Mouse (Mus musculus): Measurements from ENCODE around the gene Nbea.
A peak's percentile ranks its signal among the peaks of the same experiment; 100 is the strongest.

The Nbea gene

DNA sequence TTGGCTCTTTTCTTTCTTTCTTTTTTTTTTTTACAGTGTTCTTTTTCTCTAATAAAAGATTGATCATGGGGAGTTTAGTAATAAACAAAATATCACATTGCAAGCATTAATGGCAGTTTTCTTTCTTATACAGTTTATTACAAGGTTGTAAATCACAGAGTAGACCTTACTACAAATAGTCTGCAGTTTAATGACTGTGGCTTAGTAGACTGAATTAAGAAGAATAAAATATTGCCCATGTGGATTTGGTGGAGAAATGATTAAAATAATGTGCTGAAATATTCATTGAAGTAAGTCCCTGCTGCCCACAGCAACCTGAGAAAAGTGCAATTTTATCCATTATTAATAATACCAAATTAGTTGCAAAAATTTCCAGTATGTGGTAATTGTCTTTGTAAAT, 363.9 kb downstream of the Nbea start:
- DNase-seq, result no peak

DNA sequence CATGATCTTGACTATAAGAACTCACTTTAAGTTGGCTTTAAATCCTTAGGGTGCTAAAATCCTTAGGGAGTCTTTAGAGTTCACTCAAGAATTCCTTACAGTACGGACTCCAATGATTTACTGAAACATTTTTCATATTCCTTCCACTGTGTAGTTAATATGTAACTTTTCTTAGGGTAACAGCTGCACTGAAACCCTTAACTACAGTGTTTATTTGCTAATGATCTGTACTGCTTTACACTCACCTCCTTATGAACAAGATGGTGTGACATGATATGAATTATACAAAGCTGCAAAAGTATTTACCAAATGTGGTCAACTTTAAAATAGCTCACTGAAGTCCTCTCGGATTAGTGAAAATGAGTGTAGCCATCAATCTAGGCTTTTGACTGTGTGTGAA, 365.4 kb downstream of the Nbea start:
- no peak for DNase-seq

GRCm38 (mm10) chr3:55816638-55817375, 366.7 kb downstream of the Nbea start:
- peak; percentile 3 for DNase-seq

GRCm38 (mm10) chr3:55816096-55816495, 367.4 kb downstream of the Nbea start:
- DNase-seq, result no peak

- no peak for DNase-seq
Measured at GRCm38 (mm10) chr3:55814993-55815625, 368.4 kb downstream of the Nbea start.

DNA sequence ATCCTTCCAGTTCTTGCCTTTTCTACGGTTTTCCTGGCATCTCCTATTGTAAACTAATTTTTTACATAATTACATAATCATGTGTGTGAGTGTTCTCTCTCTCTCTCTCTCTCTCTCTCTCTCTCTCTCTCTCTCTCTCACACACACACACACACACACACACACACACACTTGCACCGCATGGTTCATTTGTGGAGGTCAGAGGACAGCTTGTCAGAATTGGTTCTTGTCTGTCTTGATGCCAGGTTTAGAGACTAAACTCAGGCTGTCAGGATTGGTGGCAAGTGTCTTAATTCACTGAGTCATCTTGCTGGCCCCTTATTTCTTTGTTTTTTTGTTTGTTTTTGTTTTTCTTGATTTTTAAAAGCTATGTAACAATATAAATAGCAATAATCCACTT, 388.7 kb downstream of the Nbea start:
- DNase-seq, result no peak

DNA sequence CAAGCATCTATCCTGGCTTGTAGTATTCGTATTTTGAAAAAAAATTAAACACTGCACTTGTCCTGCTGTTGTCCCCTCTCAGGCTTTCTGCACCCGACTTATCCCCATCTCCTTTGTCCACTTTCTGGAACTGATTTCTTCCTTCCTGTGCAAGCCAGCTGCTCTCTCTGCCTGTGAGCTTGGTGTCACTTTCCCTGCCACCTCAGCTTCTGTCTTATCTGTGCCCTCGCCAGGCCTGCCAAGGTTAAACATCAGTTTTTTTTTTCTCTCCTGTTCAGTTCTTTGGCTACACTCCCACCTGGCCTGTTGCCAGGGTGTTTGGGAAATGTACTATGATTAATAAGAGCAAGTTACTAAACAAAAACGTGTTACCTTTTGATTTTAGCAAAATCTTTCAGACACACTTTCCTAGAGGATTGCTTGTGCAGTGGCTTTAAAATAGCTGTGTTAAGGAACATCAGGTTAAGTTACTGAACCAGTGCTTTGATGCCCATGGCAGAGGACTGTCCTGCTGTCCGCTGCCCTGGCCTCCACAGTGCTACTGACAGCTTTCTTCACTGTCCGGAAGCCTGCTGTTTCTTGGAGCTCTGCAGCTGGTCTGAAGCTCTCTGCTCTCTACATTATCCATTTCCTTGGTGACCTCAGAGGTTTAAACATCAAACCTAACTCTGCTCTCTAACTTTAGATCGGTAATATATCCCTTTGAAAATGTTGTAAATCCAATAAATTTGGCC, 389.5 kb downstream of the Nbea start:
- DNase-seq, result no peak

- DNase-seq, result no peak
Measured at GRCm38 (mm10) chr3:55792251-55792650, 391.2 kb downstream of the Nbea start.

- no peak for DNase-seq
Measured at GRCm38 (mm10) chr3:55790609-55791008, 392.9 kb downstream of the Nbea start.

DNA sequence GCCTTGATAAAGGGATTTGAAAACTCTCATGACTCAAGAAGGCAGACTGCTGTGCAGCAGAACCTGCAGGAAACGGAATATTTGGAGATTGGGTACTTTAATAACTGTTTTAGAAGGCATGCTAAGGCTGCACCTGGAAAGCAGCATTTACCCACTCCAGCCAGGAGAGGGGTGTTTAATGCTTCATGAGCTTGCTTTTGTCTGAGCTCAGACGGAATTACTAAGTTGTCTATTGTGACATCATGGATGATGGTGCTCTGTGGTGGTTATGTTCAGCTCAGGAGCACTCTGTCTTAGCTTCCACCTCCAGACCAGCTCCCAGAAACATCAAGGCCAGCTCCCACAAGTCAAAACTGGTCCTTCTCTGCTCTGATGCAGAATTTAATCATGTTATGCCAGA, 393.6 kb downstream of the Nbea start:
- DNase-seq, result no peak

GRCm38 (mm10) chr3:55788621-55789201, 394.8 kb downstream of the Nbea start:
- DNase-seq, result no peak

DNA sequence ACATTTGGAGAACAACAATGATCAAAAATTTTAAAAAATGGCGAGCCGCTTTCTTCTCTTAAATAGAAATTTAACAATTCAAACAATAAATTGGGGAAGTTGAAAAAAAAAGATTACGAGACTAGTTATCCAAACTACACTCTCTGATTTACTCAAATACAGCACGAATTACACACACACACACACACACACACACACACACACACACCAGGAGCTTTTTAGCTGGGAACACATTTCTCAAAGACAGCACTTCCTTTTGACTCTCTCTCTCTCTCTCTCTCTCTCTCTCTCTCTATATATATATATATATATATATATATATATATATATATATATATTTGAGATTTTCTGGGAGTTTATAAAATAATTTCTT, 395.3 kb downstream of the Nbea start:
- DNase-seq, result no peak

DNA sequence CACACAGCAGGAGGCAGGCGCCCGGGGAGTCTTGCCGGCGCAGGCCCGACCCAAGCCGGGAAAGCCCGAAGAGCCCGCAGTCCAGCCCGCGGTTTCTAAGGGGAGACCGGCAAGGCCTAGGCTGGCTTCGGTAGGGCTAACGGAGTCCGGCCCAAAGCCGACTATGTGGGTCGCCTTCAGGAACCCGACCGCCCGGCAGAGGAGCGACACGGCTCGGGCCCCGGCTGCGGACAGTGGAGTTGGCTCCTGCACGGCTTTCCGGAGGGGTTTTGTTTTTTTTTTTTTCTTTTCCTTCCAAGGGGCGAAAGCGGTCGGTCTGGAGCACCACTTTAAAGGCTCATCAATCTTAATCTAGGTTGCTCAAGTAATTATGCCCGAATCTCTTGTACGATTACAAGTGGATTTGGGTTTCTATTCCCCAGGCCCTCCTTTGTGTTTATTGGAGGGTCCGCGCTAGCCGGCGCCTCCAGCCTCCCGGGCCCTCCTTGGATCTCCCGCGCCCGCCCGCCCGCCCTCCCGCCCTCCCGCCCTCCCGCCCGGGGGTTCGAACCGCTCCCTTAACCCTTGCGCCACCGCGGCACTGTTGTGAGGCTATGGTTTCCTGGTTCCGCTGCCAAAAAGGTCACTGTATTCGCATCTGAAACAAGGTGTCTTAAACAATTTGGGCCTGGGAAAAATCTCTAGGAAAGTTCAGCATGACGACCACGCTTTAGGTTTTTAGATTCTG, 395.9 kb downstream of the Nbea start:
- DNase-seq, result no peak

- no peak for DNase-seq
Measured at GRCm38 (mm10) chr3:55786835-55787486, 396.5 kb downstream of the Nbea start.

DNA sequence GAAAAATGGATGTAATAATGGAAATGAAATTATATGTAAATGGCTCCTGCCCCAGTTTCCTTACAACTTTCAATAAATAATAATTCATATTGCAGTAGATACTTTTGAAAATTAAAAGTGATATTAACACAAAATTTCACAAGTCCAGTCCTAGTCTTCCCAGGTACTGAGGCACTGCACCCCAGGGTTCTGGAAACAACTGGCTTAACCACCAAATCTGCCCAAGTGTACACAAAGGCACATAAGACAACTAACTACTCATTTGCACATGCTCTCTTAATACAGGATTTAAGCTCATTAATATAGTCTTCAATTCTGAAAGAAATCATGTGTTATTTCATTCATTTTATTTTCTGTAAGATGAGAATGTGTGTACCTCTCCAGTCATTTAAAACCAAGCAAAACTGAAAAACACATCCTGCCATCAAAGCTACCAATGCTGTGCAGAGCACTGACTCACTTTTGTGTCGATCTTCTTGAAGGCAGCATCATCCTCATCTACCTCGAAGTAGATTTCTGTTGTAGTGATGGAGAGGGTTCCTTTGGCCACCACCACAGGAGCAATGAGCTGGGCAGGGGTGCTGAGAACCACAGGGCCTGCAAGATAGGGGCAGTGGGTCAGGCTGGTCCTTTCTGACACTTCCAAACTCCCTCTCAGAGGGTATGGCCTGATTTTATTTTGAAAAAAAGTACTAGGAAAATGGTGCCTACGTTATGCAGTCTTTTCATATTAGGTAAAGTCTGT, 397.3 kb downstream of the Nbea start:
- no peak for DNase-seq

DNA sequence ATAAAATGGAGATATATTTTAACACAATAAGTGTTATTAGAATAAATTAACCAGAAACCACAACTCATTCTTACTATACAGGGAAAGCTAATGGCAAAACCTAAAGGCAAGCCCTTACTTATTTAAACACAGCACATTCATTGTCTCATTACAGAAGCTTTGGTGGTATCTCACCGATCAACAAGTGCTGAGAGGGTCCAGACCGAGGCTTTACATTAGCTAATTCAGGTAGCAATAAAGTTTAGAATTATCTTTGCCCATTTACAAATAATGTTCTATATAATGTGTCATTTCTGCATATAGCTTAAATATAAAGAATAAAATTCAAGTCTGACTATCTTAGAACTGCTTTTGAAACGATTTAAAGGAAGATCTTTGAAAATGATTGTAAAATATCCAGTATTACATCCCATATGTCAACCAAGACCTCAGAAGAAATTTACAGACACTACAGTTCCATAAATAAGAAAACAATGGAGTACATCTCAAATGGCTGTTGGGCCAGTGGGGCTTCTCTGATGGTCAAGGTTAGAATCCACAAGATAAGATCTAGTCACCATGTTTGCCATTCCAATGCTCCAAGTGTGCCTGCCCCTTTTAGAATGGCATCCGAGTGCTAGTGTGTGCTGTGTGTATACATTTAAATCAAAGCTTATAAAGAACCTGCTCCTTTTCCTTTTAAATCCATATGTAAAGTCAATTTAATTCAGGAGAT, 398.1 kb downstream of the Nbea start:
- DNase-seq, result no peak

DNA sequence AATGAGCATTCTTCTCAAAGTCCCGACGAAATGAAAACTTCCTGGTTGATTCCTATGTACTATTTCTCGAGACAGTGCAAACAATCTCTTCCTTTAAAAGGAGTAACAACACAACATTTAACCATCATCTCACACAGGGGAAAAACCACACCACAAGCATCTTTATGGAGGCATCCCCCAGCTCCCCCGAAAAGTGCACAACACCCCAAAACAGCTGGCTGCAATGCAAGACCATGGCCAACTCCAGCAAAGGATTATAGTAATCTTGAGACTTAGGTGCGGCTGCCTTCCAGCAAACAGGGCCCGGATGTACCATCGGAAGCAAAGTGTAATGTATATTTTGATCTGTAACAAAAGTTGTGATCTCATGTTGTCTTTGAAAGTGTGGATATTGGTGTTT, 399.4 kb downstream of the Nbea start:
- no peak for DNase-seq

DNA sequence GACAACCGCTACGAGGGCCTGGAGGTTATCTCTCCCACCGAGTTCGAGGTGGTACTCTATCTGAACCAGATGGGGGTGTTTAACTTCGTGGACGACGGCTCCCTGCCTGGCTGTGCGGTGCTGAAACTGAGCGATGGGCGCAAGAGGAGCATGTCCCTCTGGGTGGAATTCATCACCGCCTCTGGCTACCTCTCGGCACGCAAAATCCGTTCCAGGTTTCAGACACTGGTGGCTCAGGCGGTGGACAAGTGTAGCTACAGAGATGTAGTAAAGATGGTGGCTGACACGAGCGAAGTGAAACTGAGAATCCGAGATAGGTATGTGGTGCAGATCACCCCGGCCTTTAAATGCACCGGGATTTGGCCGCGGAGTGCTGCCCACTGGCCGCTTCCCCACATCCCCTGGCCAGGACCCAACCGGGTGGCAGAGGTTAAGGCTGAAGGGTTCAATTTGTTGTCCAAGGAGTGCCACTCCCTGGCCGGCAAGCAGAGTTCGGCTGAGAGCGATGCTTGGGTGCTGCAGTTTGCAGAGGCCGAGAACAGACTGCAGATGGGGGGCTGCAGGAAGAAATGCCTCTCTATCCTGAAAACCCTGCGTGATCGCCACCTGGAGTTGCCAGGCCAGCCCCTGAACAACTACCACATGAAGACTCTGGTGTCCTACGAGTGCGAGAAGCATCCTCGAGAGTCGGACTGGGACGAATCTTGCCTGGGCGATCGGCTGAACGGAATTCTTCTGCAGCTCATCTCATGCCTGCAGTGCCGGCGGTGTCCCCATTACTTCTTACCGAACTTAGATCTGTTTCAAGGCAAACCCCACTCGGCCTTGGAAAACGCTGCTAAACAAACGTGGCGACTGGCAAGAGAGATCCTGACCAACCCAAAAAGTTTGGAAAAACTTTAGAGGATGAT, 400.1 kb downstream of the Nbea start:
- DNase-seq, result no peak

- DNase-seq, result no peak
Measured at GRCm38 (mm10) chr3:55782771-55783170, 400.7 kb downstream of the Nbea start.

Data from thymus, postnatal 14 days (tissue).